Mouse (Mus musculus): ENCODE results near the gene Tfpt. TPM values are rescaled to one million over a fixed set of nuclear protein-coding genes. Genes with fewer than 3 reads are reported as not detected.

Gene Tfpt
- total and polyA plus RNA-seq, 3 experiments, result 8.0 to 21.1 (median 16.9) TPM

DNA sequence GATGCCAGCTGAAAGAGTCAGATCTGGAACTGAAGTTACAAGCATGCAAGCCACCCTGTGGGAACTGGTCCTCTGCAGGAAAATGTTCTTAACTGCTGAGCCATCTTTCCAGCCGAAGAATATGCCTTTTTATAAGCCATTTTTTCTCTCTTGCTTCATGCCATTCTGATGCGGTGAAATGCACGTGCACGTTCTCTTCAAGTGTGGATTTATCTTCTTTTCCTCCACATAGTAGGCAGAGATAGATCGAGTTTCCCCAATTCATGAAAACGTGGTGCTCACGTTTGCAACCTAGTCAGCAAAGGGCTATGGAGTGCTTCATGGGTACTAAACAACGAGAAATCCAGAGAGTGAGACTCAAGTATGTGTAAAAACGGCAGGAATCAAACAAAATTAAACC, 14.1 kb upstream of the Tfpt start:
- Histone ChIP-seq H3K79me2 (replicated peaks; ENCODE audit: control insufficient read depth, insufficient read depth, low read length) (peaks cover 6% of the 10 kb centered on the region), H3K9ac (ENCODE audit: low read depth, low read length) (no peak overlapping the region), H3K27ac (no peak overlapping the region), H3K4me3 (no peak overlapping the region), H3K36me3 (ENCODE audit: control insufficient read depth, insufficient read depth, low read length) (peaks cover 16% of the 10 kb centered on the region), H3K27me3 (ENCODE audit: control insufficient read depth, insufficient read depth, low read length) (no peaks in the 10 kb centered on the region), H3K4me1 (ENCODE audit: control insufficient read depth, insufficient read depth, low read length) (peaks cover 18% of the 10 kb centered on the region)
- TF ChIP-seq CTCF (IDR thresholded peaks at IDR 0.05) (no peak), EP300 (IDR thresholded peaks at IDR 0.05; ENCODE audit: insufficient read depth, low read depth, low read length) (no peak), POLR2A (IDR thresholded peaks at IDR 0.05; ENCODE audit: insufficient read depth, low read depth, low read length) (no peak)
- no peak for DNase-seq
- WGBS, result 20% methylated on average over 9 of the region's 9 CpGs
- intact Hi-C loops (cut with DNase I), result no loop called here

- WGBS, result 56% methylated on average over 5 of the region's 5 CpGs
- H3K9ac ChIP-seq (ENCODE audit: low read depth, low read length), result no peak overlapping the region
- H3K27ac ChIP-seq, result no peak overlapping the region
- H3K4me3 ChIP-seq, result no peak overlapping the region
- peaks cover 5% of the 10 kb centered on the region for H3K79me2 ChIP-seq (replicated peaks; ENCODE audit: control insufficient read depth, insufficient read depth, low read length)
- TF ChIP-seq CTCF (IDR thresholded peaks at IDR 0.05) (no peak), POLR2A (IDR thresholded peaks at IDR 0.05; ENCODE audit: insufficient read depth, low read depth, low read length) (no peak)
- no peaks in the 10 kb centered on the region for H3K27me3 ChIP-seq (ENCODE audit: control insufficient read depth, insufficient read depth, low read length)
- H3K36me3 ChIP-seq (ENCODE audit: control insufficient read depth, insufficient read depth, low read length), result peaks cover 14% of the 10 kb centered on the region
- DNase-seq, result no peak
- intact Hi-C loops (cut with DNase I), result no loop called here
- H3K4me1 ChIP-seq (ENCODE audit: control insufficient read depth, insufficient read depth, low read length), result peaks cover 16% of the 10 kb centered on the region
Observed at GRCm38 (mm10) chr7:3643412-3643811, 13.7 kb upstream of the Tfpt start.

DNA sequence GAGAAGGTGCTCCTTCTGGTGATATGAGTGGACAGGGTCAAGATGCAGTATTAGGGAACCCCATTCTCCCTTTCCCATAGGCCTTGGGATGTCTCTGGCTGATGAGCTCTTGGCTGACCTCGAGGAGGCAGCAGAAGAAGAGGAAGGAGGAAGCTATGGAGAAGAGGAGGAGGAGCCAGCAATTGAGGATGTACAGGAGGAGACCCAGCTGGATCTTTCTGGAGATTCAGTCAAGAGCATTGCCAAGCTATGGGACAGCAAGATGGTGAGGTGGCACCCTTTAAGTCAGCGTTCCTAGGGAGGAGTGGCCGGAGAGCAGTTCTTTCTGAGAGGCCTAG, 718 bp upstream of the Tfpt start:
- Histone ChIP-seq H3K9ac (ENCODE audit: low read depth, low read length) (no peak overlapping the region), H3K4me1 (ENCODE audit: control insufficient read depth, insufficient read depth, low read length) (peaks cover 5% of the 10 kb centered on the region; the same call in 1 of the 2 replicates), H3K36me3 (ENCODE audit: control insufficient read depth, insufficient read depth, low read length) (no peaks in the 10 kb centered on the region), H3K4me3 (peak overlapping the region; percentile 90), H3K27me3 (ENCODE audit: control insufficient read depth, insufficient read depth, low read length) (no peaks in the 10 kb centered on the region), H3K27ac (no peak overlapping the region; the same call in 1 of the 2 replicates), H3K79me2 (replicated peaks; ENCODE audit: control insufficient read depth, insufficient read depth, low read length) (0 out of 2 replicates have a peak, but pooled peaks cover 2% of the 10 kb centered on the region)
- no peak for DNase-seq
- TF ChIP-seq POLR2A (IDR thresholded peaks at IDR 0.05; ENCODE audit: insufficient read depth, low read depth, low read length) (no peak), CTCF (IDR thresholded peaks at IDR 0.05) (no peak), EP300 (IDR thresholded peaks at IDR 0.05; ENCODE audit: insufficient read depth, low read depth, low read length) (no peak)
- intact Hi-C loops (cut with DNase I), result no loop called here
- WGBS, result 49% methylated on average over 3 of the region's 3 CpGs

- H3K4me1 ChIP-seq (ENCODE audit: control insufficient read depth, insufficient read depth, low read length), result peaks cover 5% of the 10 kb centered on the region; the same call in 1 of the 2 replicates
- no peaks in the 10 kb centered on the region for H3K27me3 ChIP-seq (ENCODE audit: control insufficient read depth, insufficient read depth, low read length)
- 34% methylated on average over 4 of the region's 4 CpGs for WGBS
- peak overlapping the region; percentile 90 for H3K4me3 ChIP-seq
- TF ChIP-seq EP300 (IDR thresholded peaks at IDR 0.05; ENCODE audit: insufficient read depth, low read depth, low read length) (no peak), POLR2A (IDR thresholded peaks at IDR 0.05; ENCODE audit: insufficient read depth, low read depth, low read length) (no peak), CTCF (IDR thresholded peaks at IDR 0.05) (no peak)
- H3K9ac ChIP-seq (ENCODE audit: low read depth, low read length), result peak overlapping the region; percentile 60
- DNase-seq, result no peak
- intact Hi-C loops (cut with DNase I), result loop anchor here (1.0 to 10.0 kb wide), 3 partner anchors 12 to 816 kb away; partner anchors contain the start of genes Mboat7, Ndufa3, Rdh13 and Tsen34
- 0 out of 2 replicates have a peak, but pooled peaks cover 2% of the 10 kb centered on the region for H3K79me2 ChIP-seq (replicated peaks; ENCODE audit: control insufficient read depth, insufficient read depth, low read length)
- H3K27ac ChIP-seq, result peak overlapping the region; percentile 95
- no peaks in the 10 kb centered on the region for H3K36me3 ChIP-seq (ENCODE audit: control insufficient read depth, insufficient read depth, low read length)
Observed at GRCm38 (mm10) chr7:3629030-3629429, 699 bp downstream of the Tfpt start.

DNA sequence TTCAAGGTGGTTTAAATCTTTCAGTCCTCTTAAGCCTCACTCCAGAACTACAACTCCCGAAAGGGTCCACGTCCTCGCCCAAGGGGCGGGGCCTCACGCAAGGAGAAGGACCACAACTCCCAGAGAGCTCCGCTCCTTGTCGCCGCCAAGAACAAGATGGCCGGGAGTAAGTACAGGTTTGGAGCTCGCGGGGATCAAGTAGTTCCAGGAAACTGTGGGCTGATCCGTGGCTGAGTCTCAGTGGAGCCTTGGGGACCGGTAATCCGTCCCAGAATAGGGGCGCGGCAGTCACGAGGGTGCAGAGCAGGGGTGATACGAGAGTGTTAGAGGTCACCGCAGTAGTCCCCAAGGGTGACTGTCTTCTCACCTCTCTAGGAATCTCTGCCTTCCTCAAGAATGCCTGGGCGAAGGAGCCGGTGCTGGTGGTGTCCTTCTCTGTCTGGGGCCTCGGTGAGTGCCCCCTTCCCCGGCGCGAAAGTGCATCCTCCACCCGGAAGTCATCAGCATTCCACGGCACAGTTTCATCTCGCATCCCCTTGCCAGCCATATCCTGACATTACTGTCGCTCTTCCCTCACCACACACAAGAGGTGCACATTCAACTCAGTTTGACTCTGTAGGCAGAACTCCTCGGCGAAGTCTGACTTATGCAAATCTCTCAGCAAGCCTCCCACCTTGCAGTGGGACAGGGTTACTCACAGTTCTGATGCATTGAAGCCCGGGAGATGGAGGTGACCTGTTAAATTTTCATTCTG, 12.3 kb downstream of the Tfpt start, which contains the start of gene Ndufa3:
Ndufa3 (plus strand) TSS at position 132 of the 754 bp plus-strand sequence.
- Histone ChIP-seq H3K27ac (peak within 1 kb of the TSS; percentile 81), H3K9ac (ENCODE audit: low read depth, low read length) (peak within 1 kb of the TSS; percentile 67), H3K79me2 (replicated peaks; ENCODE audit: control insufficient read depth, insufficient read depth, low read length) (no peaks in the 10 kb centered on the region), H3K36me3 (ENCODE audit: control insufficient read depth, insufficient read depth, low read length) (no peaks in the 10 kb centered on the region), H3K27me3 (ENCODE audit: control insufficient read depth, insufficient read depth, low read length) (no peaks in the 10 kb centered on the region), H3K4me1 (ENCODE audit: control insufficient read depth, insufficient read depth, low read length) (no peaks in the 10 kb centered on the region), H3K4me3 (peak within 1 kb of the TSS; percentile 92)
- peak; percentile 86 to 90 for DNase-seq
- intact Hi-C loops (cut with DNase I), result loop anchor here (1.0 kb wide), 1 partner anchor 12 kb away; the partner anchor contains the start of genes Prpf31 and Tfpt
- TF ChIP-seq EP300 (IDR thresholded peaks at IDR 0.05; ENCODE audit: insufficient read depth, low read depth, low read length), result 0 out of 2 replicates have a peak, but pooled peaks have one; percentile 17
- TF ChIP-seq POLR2A (IDR thresholded peaks at IDR 0.05; ENCODE audit: insufficient read depth, low read depth, low read length), result peak; percentile 94
- no peak for TF ChIP-seq CTCF (IDR thresholded peaks at IDR 0.05)
- WGBS, result 1% methylated on average over 32 of the region's 32 CpGs
